In the genomic region with DNA sequence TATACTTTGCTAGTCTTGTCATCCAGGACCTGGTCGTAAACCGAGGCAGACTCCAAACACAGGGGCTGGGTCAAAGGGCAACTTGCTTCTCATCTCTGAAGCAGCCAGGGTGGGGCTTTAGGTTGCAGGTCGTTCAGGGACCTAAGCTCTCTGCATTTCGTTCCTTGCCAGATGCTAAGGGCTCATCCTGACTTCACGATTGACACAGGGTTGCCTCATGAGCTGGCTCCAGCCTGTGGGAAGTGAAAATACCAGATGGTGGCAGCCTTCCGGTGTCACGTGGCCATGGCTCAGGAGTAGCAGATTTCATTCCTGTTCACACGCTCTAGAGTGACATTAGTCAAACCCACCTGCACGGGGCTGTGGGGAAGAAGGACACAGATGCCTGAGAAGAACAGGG, we compare ENCODE assay signal across 15 mouse cellular contexts. TPM values are rescaled to one million over a fixed set of nuclear protein-coding genes. Genes with fewer than 3 reads are reported as not detected.
DNase-seq lines count a peak whose midpoint lies in the region; ATAC-seq lines count a peak whose summit lies in the region.
"Had no signal": no experiment of that assay in that cellular context is flagged by ENCODE, and none has a peak within 500 bp of the region (broad histone marks: within the 10 kb centered on the region; RNA-seq: fewer than 3 reads in every experiment).

No protein-coding gene starts in this region.

- peak; percentile 7 for DNase-seq in layer of hippocampus, adult 11-12 months (ENCODE audit: low spot score)
- DNase-seq in layer of hippocampus, postnatal 25 days (ENCODE audit: extremely low spot score in 1 of 2, low spot score in 1 of 2): no peak
- DNase-seq in A20 (ENCODE audit: low read depth, low spot score): peak; percentile 93
- DNase-seq in heart, postnatal 14 days: no peak
- DNase-seq in embryo, embryonic 11 days: no peak
- DNase-seq: cerebellum, adult 9-11 months; gastrocnemius, postnatal 36 days; heart, postnatal 36 days; kidney, postnatal 4 days had no signal

- peak; percentile 91 for ATAC-seq in common myeloid progenitor, adult 5-6 weeks (replicated peaks; ENCODE audit: low read depth, poor library complexity, severe bottlenecking)
- peak; percentile 54; the same call in 1 of the 2 replicates for ATAC-seq in monocyte, adult 5-6 weeks (replicated peaks; ENCODE audit: insufficient number of reproducible peaks, low FRiP score, low TSS enrichment, poor library complexity, severe bottlenecking)
- ATAC-seq: hindbrain, embryonic 16.5 days; liver, embryonic 12.5 days; midbrain, embryonic 13.5 days; Patski had no signal

- intact Hi-C loops in heart, postnatal 14 days (cut with DNase I): no loop called here

RNA-seq across cellular contexts. Expression of gene Mcoln2, which starts 14.8 kb away (rescaled TPM):
- not detected for total RNA-seq in layer of hippocampus, postnatal 25 days (2021)
- total RNA-seq in common myeloid progenitor, adult 5-6 weeks (2017): 8.2 and 11.1 TPM in 2 replicates
- 13.6 to 28.6 TPM (median 14.5 TPM) in 3 replicates for total RNA-seq in monocyte, adult 5-6 weeks (2017)
- total RNA-seq in heart, postnatal 14 days (2021): under 1 TPM; 0.12 to 0.29 TPM

RNA-seq across cellular contexts. Expression of gene Mcoln3, which starts 17.6 kb away (rescaled TPM):
- not detected for total RNA-seq in layer of hippocampus, postnatal 25 days (2021)
- total RNA-seq in common myeloid progenitor, adult 5-6 weeks (2017): 0.18 and 3.4 TPM in 2 replicates
- 0.19 to 0.78 TPM (median 0.75 TPM) in 3 replicates for total RNA-seq in monocyte, adult 5-6 weeks (2017)
- under 1 TPM in 1 of 2 experiments, not detected in 1; 0.34 TPM for total RNA-seq in heart, postnatal 14 days (2021)
- total RNA-seq: gastrocnemius, postnatal 36 days; heart, postnatal 36 days had no signal

RNA-seq across cellular contexts. Expression of gene Wdr63, which starts 26.9 kb away (rescaled TPM):
- under 1 TPM; 0.54 TPM for total RNA-seq in layer of hippocampus, postnatal 25 days (2021)
- total RNA-seq in common myeloid progenitor, adult 5-6 weeks (2017): not detected in 2 replicates
- total RNA-seq in monocyte, adult 5-6 weeks (2017): not detected in 3 replicates
- under 1 TPM in 1 of 2 experiments, not detected in 1; 0.55 TPM for total RNA-seq in heart, postnatal 14 days (2021)
- total RNA-seq: gastrocnemius, postnatal 36 days; heart, postnatal 36 days had no signal

Comparison
In these comparisons a context has a peak if more than half of its experiments do, and no peak if none do; other contexts are left out.
1. DNase-seq: peak in layer of hippocampus, adult 11-12 months (single experiment) and A20 (single experiment); none in layer of hippocampus, postnatal 25 days (0 of 2), heart, postnatal 14 days (0 of 2) and embryo, embryonic 11 days (single experiment).